Mouse (Mus musculus) kidney, postnatal 36 days (tissue): ENCODE measurements at regions not wholly inside any gene's neighbourhood (a gene's known extent, or its start where the extent isn't known, plus 50 kb on each side); places are given as distances from the start of the nearest gene placed in this dataset.
A peak's percentile ranks its signal among the peaks of the same experiment; 100 is the strongest.

Experiments
- DNase-seq, 2 experiments: peaks; one replicate each; pipeline ENCODE4 v3.0.0; 2021 to 2022; ENCODE audit warnings: mixed read lengths in 2 of 2

DNA sequence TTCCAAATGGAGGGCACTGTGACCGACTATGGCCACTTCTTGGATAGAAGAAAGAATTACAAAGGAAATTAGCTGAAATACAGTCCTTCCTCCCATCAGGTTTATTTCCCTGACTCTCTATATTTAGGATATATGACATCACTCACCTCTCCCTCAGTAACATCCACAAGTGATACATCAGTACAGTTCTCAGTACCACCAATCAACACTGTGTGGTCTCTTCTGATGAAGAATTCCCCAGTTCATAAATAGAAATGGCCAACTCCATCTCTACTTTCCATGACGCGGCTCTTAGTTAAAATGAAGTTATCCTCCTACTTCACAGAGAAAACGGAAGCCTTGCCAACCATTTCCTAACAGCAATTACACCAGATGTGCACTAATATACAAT is 208.3 kb upstream of the Dio2 start:
- DNase-seq: no peak

DNA sequence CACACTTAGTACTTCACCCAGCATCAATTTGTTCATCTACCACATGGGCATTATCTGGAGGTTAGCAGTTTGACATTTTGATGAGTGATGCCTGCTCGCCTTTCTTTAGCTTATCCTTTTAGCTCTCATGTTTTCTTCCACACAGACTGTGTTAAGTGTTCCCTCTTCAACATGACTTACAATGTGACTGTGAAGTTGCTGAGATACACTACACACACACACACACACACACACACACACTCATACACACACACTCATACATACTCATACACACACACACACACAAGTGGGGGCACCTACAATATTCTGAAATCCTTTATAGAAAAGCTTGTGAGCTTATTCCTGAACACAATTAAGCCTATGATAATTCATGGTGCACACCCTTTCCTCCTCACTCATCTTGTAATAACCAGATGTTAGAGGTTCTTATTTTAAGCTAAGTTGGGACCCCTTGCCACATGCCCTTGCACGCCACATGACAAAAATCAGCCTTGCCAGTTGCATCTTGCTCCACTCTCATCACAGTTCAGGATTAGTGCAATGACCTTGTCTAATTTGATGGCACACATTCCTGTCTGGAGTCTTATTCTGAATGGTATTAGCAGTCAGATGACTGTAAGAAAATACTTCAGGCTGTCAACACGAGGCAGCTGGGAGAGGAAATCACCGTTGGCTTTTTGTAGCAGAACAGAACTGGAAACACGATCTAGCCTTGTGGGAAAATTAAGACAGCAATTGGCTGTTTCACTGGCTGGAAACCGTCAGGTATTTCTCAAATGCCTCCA is 207.7 kb upstream of the Dio2 start:
- no peak for DNase-seq

DNA sequence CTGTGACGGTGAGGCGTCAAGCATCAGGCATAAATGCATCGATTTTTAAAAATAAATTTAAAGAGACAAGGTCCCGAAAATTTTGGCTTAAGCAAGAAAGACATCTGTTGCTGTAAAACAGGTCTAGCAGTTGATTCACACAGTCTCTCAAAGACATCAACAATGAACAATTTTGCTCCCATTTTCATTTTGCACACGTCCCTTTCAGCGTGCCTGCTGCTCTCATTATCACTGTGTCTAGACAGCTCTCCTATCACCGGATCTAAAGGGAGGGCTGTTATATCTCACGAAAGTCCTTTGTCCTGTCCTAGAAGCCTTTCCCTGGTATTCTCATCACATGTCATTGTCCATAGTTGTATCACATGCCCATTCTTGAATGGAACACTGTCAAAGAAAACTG is 194.4 kb upstream of the Dio2 start:
- DNase-seq: no peak

DNA sequence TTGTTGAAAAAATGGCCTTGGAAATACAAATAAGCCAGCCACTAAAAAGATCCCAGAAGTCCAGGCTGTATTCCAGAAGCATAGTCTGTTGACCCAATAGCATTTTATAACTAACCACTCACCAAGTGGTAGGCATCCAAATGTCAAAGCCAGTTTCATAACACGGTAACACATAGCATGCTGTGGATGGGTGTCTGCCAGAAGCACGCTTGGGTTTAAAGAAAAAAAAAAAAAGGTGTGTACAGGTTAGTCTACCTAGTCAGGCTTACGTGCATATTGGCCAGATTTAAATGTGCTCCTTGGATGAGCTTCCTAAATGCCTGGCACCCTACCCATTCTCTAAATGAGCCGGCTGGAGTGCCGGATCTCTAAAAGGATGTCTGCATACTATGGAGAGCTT is 194.0 kb upstream of the Dio2 start:
- no peak for DNase-seq

DNA sequence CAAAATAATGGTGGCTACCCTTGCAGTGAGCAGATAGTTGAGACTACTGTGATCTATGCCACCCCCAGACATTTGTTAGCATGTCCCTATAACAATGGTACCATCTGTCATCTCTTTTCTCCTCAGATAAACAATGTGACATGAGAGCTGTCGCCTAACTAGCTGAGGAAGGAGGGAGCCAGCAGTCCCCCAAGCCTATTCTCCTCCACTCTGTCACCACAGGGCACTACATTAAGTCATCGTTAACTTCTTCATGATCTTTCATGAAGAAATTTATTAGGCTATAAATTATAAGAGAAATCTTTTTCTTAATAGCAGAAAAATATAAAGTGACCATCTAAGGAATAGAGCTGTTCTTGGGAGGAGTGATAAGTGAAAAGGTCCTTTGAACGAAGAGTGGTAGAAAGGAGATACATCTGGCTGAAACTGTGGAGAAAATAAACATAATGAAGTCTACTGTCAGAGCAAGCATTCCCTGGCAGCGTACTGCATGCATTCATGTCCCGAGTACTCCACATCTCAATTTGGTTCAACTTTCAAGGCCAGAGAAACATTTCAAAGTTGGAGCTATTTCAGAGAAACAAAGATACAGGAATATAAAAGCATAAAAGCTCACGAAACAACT is 192.0 kb upstream of the Dio2 start:
- DNase-seq: no peak

DNA sequence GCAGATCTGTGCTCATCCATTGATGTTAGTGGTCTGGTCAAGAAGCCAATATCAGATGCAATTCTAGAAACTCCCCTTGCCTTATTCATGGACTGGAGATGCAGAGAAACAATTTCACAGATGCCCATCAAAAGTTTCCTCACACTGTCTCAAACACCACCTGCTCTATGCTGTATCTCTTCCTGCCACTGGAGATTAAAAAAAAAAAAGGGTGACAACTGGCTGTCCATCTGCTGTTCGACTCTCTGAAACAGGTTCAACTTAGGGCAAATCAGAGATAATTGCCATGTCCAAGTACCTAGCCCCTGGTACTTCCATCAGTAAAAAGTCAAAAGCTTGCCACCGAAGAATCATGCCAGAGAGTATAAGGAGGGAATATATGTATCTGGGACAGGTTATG is 185.4 kb upstream of the Dio2 start:
- DNase-seq: no peak

DNA sequence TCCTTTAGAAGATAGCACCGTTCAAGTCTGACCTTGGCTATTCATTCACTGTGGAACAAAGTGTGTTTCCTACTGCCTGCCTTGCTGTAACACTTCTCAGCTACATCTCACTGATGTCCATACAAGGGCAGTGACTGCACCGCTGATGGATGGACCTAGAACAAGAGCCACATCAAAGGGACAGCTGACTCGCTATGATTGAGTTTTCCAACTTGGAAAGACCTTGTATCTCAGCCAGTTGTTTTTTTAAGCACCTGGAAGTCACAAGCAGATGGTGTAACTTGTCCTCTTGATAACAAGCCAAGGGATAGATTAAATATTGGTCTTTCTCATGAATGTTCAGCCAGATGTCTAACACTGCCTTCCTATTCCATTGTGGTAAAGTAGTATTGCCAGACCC is 184.9 kb upstream of the Dio2 start:
- DNase-seq: no peak

DNA sequence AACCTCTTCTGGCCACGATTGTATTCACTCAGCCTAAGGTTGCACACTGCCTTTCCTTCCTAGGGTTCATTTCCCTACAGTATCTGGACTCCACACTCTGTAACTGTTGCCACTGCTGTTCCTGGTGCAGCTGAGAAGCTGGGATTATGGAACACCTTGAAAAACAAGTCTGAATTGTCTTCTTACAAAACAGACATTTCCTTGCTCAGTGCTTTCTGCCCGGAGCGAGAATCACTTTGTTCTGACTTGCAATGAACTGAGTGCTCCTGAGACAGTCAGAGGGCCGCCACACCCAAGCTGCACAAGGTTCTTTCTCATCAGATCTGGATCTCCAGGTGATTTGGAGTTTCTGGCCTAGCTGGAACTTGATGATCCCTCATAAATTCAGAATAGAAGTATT is 183.0 kb upstream of the Dio2 start:
- no peak for DNase-seq

DNA sequence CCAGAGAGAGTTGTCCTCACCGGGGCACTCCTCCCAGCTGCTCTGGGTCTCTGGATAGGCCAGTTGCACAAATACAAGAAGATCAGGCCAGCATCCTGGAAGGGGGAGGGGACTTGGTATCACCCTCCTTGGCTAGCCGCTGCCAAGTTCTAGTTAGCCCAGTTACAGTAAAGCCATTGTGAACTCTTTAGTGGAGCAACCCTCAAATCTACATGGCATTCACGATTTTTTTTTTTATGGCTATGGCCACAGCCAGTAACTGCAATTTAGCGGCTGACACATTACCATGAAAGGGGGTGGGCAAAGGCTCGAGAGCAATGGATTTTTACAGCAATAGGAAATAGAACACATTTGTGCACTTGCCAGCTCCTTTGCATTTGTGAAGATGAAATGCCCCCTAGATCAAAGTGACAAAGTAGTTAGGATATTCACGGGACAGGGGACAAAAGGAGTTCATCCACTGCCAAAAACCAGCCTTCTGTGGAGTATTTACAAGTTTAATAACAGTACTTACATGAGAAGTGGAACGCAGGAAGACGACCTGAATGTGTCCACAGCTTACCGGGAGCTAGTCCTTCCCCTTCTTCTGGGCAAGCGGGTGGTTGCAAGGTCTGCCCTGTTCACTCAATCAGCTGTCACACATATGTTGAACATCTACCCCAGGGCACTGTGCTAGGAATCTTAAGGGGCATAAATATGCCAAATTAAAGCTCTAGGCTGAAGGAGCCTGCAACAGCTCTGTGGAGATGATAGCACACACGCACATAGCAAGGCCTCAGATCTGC is 177.9 kb upstream of the Dio2 start:
- no peak for DNase-seq

DNA sequence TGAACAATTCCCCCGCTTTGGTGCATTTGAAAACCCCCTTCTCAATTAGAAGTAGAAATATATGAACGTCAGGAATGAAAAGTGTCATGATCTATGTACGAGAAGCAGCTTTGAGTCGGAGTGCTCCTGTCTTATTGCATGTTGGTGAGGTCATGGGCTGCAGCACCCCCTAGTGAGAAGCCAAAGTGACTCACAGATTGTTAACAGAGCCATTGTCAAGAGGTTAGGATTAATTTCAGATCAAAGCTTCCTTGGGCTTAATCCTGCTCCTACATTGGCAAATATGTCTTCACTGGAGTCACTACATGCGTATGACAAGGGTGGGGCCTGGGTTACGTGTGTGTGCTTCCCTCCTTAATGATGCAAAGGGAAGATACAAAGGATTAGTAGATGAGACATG is 165.8 kb upstream of the Dio2 start:
- DNase-seq: peak in 1 of 2 experiments; percentile 47

DNA sequence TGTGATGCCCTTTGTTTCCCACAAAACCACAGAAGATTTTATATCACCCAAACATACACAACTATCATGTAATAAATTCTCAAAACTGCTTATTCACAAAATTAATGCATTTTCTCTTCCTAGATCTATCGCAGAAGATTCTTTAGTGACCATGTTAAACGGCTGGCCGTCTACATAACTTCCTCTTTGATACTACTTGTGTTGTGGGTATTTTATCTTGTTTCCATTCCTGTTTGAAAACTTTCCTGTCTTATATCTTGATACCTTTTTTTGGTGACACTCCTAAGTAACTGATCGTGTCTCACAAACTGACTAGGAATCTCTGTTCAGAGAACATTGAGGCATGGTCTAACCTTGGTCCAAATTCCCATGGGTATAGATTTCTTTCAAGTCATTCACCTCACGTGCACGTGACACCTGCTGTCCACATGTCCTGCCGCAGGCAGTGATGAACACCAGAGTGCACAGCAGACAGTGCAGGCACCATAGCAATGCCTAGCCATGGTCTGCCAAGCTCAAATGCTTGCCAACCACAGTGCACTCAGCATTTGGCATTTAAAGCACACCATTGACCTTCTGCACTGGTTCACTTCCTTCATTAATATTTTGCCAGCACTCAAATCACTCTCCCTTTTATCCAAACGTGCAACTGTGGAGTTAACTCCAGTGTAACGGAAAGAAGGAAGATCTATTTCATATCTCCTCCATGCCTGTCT is 155.6 kb upstream of the Dio2 start:
- DNase-seq: peak in 1 of 2 experiments; percentile 29

DNA sequence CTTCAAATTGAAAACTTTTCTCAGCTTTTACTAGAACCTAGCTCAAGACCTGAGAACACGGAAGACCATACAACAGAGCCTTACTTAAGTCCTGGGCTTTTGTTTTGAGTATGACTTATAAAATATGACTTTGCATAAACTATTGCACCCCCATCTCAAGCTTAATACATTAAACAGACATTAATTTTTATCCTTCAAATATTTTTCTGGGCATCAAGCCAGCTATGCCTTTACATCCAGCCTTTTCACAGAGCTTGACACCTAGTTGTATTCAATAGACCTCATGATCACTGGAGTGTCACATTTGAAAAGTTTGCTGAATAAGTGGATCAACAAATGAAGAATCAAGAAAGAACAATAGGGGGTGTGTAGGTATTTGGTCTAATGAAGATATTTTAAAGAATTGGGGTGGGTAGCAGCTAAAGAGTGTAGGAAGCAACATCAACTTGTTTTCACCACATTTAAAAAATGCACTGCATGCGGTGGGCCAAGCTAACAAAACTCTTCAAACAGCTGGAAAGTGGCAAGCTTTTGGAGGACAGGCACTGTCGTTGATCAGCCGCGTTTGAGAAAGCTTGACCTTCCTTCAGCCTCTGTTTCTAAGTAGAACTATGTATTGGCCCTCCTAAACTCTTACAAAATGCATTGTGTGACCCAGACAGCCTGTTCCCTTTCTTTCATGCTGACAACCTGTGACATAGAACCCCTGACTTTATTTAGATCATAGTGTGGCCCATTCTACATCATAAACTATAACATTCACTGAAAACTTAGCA is 138.2 kb upstream of the Dio2 start:
- DNase-seq: no peak

DNA sequence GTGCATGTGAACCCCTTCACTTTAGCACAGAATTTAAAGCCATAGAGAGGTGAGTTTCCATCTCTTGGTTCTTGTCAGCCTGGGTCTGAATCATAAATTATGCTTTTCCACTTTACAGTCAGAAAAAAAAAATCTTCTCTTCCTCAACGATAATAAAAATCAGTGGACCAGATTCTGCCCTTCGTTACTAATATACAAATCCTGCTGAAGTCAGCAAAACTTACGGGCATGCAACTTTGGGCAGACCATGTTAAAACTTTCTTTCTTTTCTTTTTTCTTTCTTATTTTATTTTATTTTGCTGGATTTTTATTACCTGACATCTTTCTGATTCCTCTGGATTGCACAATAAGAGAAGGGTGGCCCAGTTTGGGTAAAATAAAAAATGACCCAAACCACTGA is 136.6 kb upstream of the Dio2 start:
- no peak for DNase-seq

DNA sequence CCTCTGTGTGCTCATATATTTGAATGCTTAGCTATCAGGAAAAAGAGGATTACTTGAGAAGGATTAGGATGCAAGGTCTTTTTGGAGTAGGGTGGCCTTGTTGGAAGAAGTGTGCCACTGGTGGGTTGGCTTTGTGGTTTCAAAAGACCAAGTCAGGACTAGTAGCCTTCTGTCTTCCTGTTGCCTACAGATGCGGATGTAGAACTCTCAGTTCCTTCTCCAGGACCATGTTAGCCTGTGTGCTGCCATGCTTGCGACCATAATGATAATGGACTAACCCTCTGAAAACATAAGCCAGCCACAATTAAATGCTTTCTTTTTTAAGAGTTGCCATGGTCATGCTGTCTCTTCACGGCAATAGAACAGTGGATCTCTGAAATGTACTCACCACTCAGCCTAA is 135.7 kb upstream of the Dio2 start:
- DNase-seq: no peak

DNA sequence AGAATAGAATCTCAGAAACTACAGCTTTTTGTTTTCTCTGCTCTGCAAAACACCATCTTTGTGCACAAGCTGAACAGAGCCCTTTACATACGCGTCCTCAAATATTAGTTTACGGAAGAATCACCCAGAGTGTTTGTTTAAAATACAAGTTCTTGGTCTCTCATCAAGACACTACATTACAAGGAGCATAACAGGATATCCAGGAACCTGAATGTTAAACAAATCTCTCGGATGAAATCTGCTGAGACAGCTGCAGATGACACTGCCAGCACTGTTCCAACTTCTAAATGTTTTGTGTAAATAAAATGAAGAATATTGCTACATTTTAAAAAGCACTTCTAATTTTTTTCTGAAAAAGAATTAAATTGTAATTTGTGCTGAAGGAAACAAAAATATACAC is 128.4 kb upstream of the Dio2 start:
- no peak for DNase-seq

DNA sequence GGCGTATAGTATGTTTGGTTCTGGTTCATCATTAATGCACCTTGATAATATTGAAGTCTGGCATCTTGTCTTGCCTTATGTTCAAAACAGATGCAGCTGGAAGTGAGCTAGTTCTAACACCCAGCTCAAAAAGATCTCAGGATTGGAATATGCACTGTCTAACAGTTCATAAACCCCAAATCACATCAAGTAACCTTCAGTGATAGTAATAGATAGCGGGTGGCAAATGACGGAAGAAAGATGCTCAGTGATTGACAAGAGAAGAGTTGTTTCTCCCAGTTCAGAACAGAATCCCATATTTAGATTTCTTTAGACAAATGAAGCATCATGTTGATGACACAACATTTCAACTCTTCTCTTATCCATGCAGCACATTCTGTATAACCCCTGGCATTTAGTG is 124.4 kb upstream of the Dio2 start:
- DNase-seq: no peak

DNA sequence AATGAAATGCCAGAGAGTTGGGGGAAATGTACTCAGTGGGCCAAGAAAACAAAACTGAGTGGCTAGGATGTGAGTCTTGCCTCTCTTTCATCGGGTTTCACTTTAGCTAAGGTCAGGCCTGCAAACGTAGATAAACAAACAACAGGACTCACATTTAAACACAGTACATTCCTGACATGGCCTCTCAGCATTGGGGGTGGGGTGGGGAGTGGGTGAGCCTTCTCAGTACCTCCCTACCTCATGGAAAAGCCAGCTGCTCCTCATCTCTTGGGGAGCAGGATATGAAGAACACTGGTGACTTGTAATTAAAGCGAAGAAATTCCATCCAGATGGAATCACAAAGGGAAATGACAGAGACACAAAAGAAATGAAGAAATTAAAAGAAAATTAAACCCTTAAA is 119.5 kb upstream of the Dio2 start:
- no peak for DNase-seq

DNA sequence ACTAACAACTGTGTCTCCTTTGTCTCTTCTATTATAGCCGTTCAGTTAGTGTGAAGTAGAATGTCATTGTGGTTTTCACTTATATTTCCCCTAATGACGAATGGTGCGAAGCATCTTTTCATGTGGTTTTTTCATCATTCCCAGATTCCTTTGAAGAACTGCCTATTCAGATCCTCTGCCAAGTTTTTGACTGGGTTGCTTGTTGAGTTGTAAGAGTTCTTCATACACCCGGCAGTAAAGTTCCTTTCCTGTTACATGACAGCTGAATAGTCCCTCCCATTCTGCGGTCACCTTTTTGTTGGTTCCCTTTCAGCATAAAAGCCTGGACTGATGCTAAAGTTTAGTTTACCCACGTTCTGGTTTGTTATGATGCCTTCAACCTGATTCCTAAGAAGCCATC is 72.4 kb upstream of the Dio2 start:
- no peak for DNase-seq

DNA sequence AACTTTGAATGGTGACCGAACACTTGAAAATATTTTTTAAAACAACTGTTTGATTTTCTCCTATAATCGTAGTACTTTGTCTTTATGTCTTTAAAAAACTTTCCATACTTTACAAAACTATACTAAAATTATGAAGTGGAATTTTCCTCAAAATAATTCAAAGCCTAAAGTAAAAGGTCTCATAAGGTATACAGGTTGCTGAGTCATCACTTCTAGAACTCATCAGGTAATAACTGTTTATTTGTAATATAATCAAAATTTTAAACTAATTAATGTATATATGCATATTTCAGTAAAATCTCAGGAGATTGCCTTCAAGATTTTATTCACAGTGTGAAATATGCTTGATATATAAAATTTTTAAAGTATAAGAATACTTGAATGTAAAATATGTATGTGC is 52.3 kb upstream of the Dio2 start:
- no peak for DNase-seq
